22 mouse cellular contexts compared by ENCODE assay signal in the genomic region with DNA sequence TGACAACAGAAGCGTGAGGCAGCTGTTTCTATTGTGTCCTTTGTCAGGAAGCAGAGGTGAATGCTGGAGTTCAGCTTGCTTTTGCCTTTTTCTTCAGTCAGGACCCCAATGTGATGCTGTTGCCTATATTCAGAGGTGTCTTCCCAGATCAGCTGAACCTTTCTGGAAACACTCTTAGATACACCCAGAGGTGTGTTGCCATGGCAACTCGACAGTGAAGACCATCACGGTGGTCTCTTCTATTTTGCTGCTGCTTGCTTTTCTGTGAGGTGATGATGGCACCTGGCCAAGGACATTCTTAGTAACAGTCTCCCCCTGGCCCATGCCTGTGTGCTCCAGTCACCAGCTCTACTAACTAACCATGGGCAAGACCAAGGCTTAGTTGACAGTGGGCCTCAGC. TPM values are rescaled to one million over a fixed set of nuclear protein-coding genes. Genes with fewer than 3 reads are reported as not detected.
DNase-seq lines count a peak whose midpoint lies in the region; ATAC-seq and TF ChIP-seq lines count a peak whose summit lies in the region.
"Had no signal": no experiment of that assay in that cellular context is flagged by ENCODE, and none has a peak within 500 bp of the region (broad histone marks: within the 10 kb centered on the region; RNA-seq: fewer than 3 reads in every experiment).

No protein-coding gene starts in this region.

- no peak overlapping the region for H3K4me3 ChIP-seq in forebrain, postnatal 0 days (ENCODE audit: low read depth, low read length)
- H3K4me3 ChIP-seq in forebrain, embryonic 15.5 days = no peak overlapping the region
- peak overlapping the region; percentile 90 for H3K4me3 ChIP-seq in megakaryocyte, embryonic 14.5 days (replicated peaks)
- no peak overlapping the region for H3K4me3 ChIP-seq in limb, embryonic 10.5 days
- H3K4me3 ChIP-seq: forebrain, embryonic 10.5 days; gastrocnemius, adult 2 months; left cerebral cortex, adult 2 months; limb, embryonic 12.5 days; stomach, embryonic 15.5 days had no signal

- no peaks in the 10 kb centered on the region for H3K36me3 ChIP-seq in forebrain, postnatal 0 days (ENCODE audit: insufficient read depth)
- H3K36me3 ChIP-seq in forebrain, embryonic 15.5 days = no peaks in the 10 kb centered on the region
- peaks cover 59% of the 10 kb centered on the region for H3K36me3 ChIP-seq in megakaryocyte, embryonic 14.5 days (replicated peaks; ENCODE audit: low read length)
- no peaks in the 10 kb centered on the region for H3K36me3 ChIP-seq in limb, embryonic 10.5 days
- H3K36me3 ChIP-seq: limb, embryonic 12.5 days; stomach, embryonic 15.5 days had no signal

- no peak overlapping the region for H3K27ac ChIP-seq in forebrain, postnatal 0 days (ENCODE audit: low read depth, low read length)
- H3K27ac ChIP-seq in forebrain, embryonic 15.5 days (replicated peaks) = no peak overlapping the region
- H3K27ac ChIP-seq in limb, embryonic 10.5 days = peak overlapping the region; percentile 62
- H3K27ac ChIP-seq: forebrain, embryonic 10.5 days; gastrocnemius, adult 2 months; left cerebral cortex, adult 2 months; limb, embryonic 12.5 days; stomach, embryonic 15.5 days had no signal

- ATAC-seq in forebrain, postnatal 0 days = peak; percentile 43
- no peak for ATAC-seq in forebrain, embryonic 15.5 days (replicated peaks)
- no peak for ATAC-seq in megakaryocyte, adult 5-6 weeks (ENCODE audit: poor library complexity, severe bottlenecking)
- ATAC-seq: inflammation-experienced regulatory T-cells, adult 6 months had no signal

- H3K4me1 ChIP-seq in forebrain, postnatal 0 days (ENCODE audit: insufficient read depth) = no peaks in the 10 kb centered on the region
- H3K4me1 ChIP-seq in forebrain, embryonic 15.5 days = no peaks in the 10 kb centered on the region
- H3K4me1 ChIP-seq in megakaryocyte, embryonic 14.5 days = peaks cover 100% of the 10 kb centered on the region
- peaks cover 30% of the 10 kb centered on the region for H3K4me1 ChIP-seq in limb, embryonic 10.5 days
- H3K4me1 ChIP-seq: stomach, embryonic 15.5 days had no signal

- no peak overlapping the region for H3K4me2 ChIP-seq in forebrain, postnatal 0 days (ENCODE audit: low read depth)
- no peak overlapping the region for H3K4me2 ChIP-seq in forebrain, embryonic 15.5 days (replicated peaks)
- H3K4me2 ChIP-seq: limb, embryonic 12.5 days; stomach, embryonic 15.5 days had no signal

- no peaks in the 10 kb centered on the region for H3K27me3 ChIP-seq in forebrain, postnatal 0 days (ENCODE audit: insufficient read depth, low read length)
- no peaks in the 10 kb centered on the region for H3K27me3 ChIP-seq in forebrain, embryonic 15.5 days
- no peaks in the 10 kb centered on the region for H3K27me3 ChIP-seq in megakaryocyte, embryonic 14.5 days (replicated peaks)
- no peaks in the 10 kb centered on the region for H3K27me3 ChIP-seq in limb, embryonic 10.5 days (ENCODE audit: low read depth, poor library complexity, severe bottlenecking)
- H3K27me3 ChIP-seq: limb, embryonic 12.5 days; stomach, embryonic 15.5 days had no signal

- WGBS in forebrain, postnatal 0 days = 56% methylated on average over 3 of the region's 3 CpGs
- 52% methylated on average over 3 of the region's 3 CpGs for WGBS in forebrain, embryonic 15.5 days
- WGBS in limb, embryonic 10.5 days = 88% methylated on average over 3 of the region's 3 CpGs

- DNase-seq in forebrain, postnatal 0 days = peak; percentile 26
- peak; percentile 12 for DNase-seq in left cerebral cortex, postnatal 4 days
- no peak for DNase-seq in left cerebral cortex, postnatal 25 days (ENCODE audit: low spot score in 2 of 2)
- no peak for DNase-seq in limb, embryonic 10.5 days (ENCODE audit: low spot score)
- DNase-seq in cerebellum, postnatal 25 days = no peak
- DNase-seq: cerebellum, adult 2 months; gastrocnemius, adult 2 months; heart, postnatal 36 days; kidney, adult 9 months; kidney, postnatal 36 days; layer of hippocampus, adult 9-11 months; lung, adult 18-20 months; retina, postnatal 1 day; thymus, adult 2 months had no signal

- H3K9me3 ChIP-seq in forebrain, postnatal 0 days (ENCODE audit: low read length) = no peaks in the 10 kb centered on the region
- H3K9me3 ChIP-seq in forebrain, embryonic 15.5 days = no peaks in the 10 kb centered on the region
- no peaks in the 10 kb centered on the region for H3K9me3 ChIP-seq in megakaryocyte, embryonic 14.5 days
- no peaks in the 10 kb centered on the region for H3K9me3 ChIP-seq in limb, embryonic 10.5 days (replicated peaks)
- H3K9me3 ChIP-seq: forebrain, embryonic 10.5 days; limb, embryonic 12.5 days; stomach, embryonic 15.5 days had no signal

- TF ChIP-seq CTCF in forebrain, postnatal 0 days (IDR thresholded peaks at IDR 0.05; ENCODE audit: low read depth) = no peak

- no peak overlapping the region for H3K9ac ChIP-seq in forebrain, postnatal 0 days
- H3K9ac ChIP-seq in forebrain, embryonic 15.5 days (replicated peaks) = no peak overlapping the region
- H3K9ac ChIP-seq: limb, embryonic 12.5 days; stomach, embryonic 15.5 days had no signal

- intact Hi-C loops in left cerebral cortex, postnatal 4 days (cut with DNase I) = no loop called here
- intact Hi-C loops in left cerebral cortex, postnatal 25 days (cut with DNase I) = no loop called here

RNA-seq across cellular contexts. Expression of a gene that starts 9.8 kb away (rescaled TPM):
- total RNA-seq in forebrain, postnatal 0 days (2014; rRNA removed) = 0.76 and 1.0 TPM in 2 replicates
- 0.63 and 0.71 TPM in 2 replicates for polyA plus RNA-seq in forebrain, postnatal 0 days (2015; fragmentation: Nextera tagmentation; extraction: Ambion mirVana)
- polyA plus RNA-seq in forebrain, embryonic 15.5 days (2015; fragmentation: Nextera tagmentation; extraction: Ambion mirVana) = 3.3 TPM in 2 replicates
- total RNA-seq in left cerebral cortex, postnatal 4 days (2021) = 1 to 10 TPM in 1 of 2 experiments, under 1 TPM in 1; 0.83 to 1.0 TPM
- under 1 TPM; 0.18 to 0.37 TPM for total RNA-seq in left cerebral cortex, postnatal 25 days (2021)
- 13.5 and 15.9 TPM in 2 replicates for polyA plus RNA-seq in megakaryocyte, embryonic 14.5 days (2012; ENCODE audit: insufficient read depth, low replicate concordance)
- 0.13 and 0.30 TPM in 2 replicates for total RNA-seq in megakaryocyte, adult 5-6 weeks (2015)
- total RNA-seq in megakaryocyte, adult 5-6 weeks (2017) = 0.22 and 2.0 TPM in 2 replicates
- polyA plus RNA-seq in limb, embryonic 10.5 days (2016; fragmentation: Nextera tagmentation; extraction: Ambion mirVana) = 7.3 and 8.9 TPM in 2 replicates

RNA-seq across cellular contexts. Expression of a gene that starts 33.5 kb away (rescaled TPM):
- 5.6 and 7.8 TPM in 2 replicates for total RNA-seq in forebrain, postnatal 0 days (2014; rRNA removed)
- 12.2 and 16.5 TPM in 2 replicates for polyA plus RNA-seq in forebrain, postnatal 0 days (2015; fragmentation: Nextera tagmentation; extraction: Ambion mirVana)
- polyA plus RNA-seq in forebrain, embryonic 15.5 days (2015; fragmentation: Nextera tagmentation; extraction: Ambion mirVana) = 15.0 and 15.4 TPM in 2 replicates
- 1 to 10 TPM; 5.2 to 6.0 TPM for total RNA-seq in left cerebral cortex, postnatal 4 days (2021)
- 1 to 10 TPM; 4.3 to 4.7 TPM for total RNA-seq in left cerebral cortex, postnatal 25 days (2021)
- 9.9 and 29.2 TPM in 2 replicates for polyA plus RNA-seq in megakaryocyte, embryonic 14.5 days (2012; ENCODE audit: insufficient read depth, low replicate concordance)
- 3.9 and 4.1 TPM in 2 replicates for total RNA-seq in megakaryocyte, adult 5-6 weeks (2015)
- 1.5 and 1.7 TPM in 2 replicates for total RNA-seq in megakaryocyte, adult 5-6 weeks (2017)
- 11.5 and 12.3 TPM in 2 replicates for polyA plus RNA-seq in limb, embryonic 10.5 days (2016; fragmentation: Nextera tagmentation; extraction: Ambion mirVana)

Comparison
In these comparisons a context has a peak if more than half of its experiments do, and no peak if none do; other contexts are left out.
1. DNase-seq: peak in forebrain, postnatal 0 days (single experiment) and left cerebral cortex, postnatal 4 days (single experiment); none in left cerebral cortex, postnatal 25 days (0 of 2), limb, embryonic 10.5 days (single experiment) and cerebellum, postnatal 25 days (0 of 2).